Mouse (Mus musculus): ENCODE data around the gene Aff3. TPM values are rescaled to one million over a fixed set of nuclear protein-coding genes. Genes with fewer than 3 reads are reported as not detected.

Aff3 gene
- total and polyA plus RNA-seq, 2 experiments from 2014 or later, result 1.1 to 1.9 TPM

DNA sequence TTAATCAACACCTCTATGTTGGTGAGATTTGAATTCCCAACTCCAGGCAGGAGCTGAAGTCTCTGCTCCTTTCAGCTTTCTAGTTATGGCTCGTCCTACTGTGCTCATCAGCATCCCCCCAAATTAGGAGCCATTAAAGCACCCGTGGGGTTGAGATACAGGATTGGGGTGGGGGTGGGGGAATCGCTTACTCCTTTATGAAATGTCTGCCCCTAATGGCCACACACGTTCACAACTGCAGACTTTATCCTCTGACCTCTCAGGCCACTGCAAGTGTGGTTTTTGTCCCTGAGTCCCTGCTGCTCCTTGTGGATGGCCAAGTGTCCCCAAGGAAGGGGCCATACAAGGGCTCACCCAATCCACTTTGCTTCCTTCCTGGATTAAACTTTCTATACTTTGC is 348.8 kb downstream of the Aff3 start:
- Histone ChIP-seq H3K27me3 (ENCODE audit: control insufficient read depth, insufficient read depth, low read length) (no peaks in the 10 kb centered on the region), H3K9me3 (replicated peaks; ENCODE audit: control insufficient read depth, low read length) (no peaks in the 10 kb centered on the region), H3K4me1 (ENCODE audit: control insufficient read depth, insufficient read depth) (peaks cover 8% of the 10 kb centered on the region; the same call in 1 of the 2 replicates), H3K27ac (ENCODE audit: low read depth) (no peak overlapping the region), H3K4me2 (ENCODE audit: low read depth, low read length) (no peak overlapping the region), H3K36me3 (replicated peaks; ENCODE audit: control insufficient read depth, insufficient read depth, low read length) (no peaks in the 10 kb centered on the region), H3K4me3 (ENCODE audit: low read depth, low read length) (no peak overlapping the region), H3K9ac (replicated peaks; ENCODE audit: low read depth, low read length) (no peak overlapping the region)
- ATAC-seq (ENCODE audit: insufficient read depth, low read depth) (no peak), DNase-seq (ENCODE audit: low spot score) (no peak)
- WGBS, result 77% methylated on average over 4 of the region's 4 CpGs
- TF ChIP-seq CTCF (IDR thresholded peaks at IDR 0.05; ENCODE audit: low read depth), result no peak
- no peak for TF ChIP-seq EP300 (IDR thresholded peaks at IDR 0.05; ENCODE audit: low read depth)

DNA sequence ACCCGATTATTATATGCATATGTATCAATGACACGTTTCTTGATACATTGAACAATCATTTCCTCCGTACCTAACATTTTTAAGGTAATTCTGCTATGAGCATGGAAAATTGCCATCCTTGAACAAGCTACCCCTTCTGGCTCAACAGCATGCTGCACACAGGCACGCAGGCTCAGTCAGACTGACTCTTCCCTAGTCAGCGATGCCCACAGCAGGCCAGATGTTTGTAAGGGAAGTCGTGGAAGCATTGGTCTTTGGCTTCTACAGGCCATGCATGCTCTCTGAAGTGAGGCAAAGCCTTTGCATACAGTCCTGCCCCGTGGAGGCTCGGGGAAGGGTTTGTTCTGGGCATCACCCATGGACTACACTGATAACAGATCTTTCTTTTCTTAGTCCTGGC is 354.3 kb downstream of the Aff3 start:
- no peaks in the 10 kb centered on the region for H3K36me3 ChIP-seq (replicated peaks; ENCODE audit: control insufficient read depth, insufficient read depth, low read length)
- TF ChIP-seq EP300 (IDR thresholded peaks at IDR 0.05; ENCODE audit: low read depth), result no peak
- TF ChIP-seq CTCF (IDR thresholded peaks at IDR 0.05; ENCODE audit: low read depth), result no peak
- H3K4me3 ChIP-seq (ENCODE audit: low read depth, low read length), result no peak overlapping the region
- peaks cover 7% of the 10 kb centered on the region; the same call in 1 of the 2 replicates for H3K4me1 ChIP-seq (ENCODE audit: control insufficient read depth, insufficient read depth)
- H3K9ac ChIP-seq (replicated peaks; ENCODE audit: low read depth, low read length), result no peak overlapping the region
- H3K4me2 ChIP-seq (ENCODE audit: low read depth, low read length), result no peak overlapping the region
- ATAC-seq (ENCODE audit: insufficient read depth, low read depth) (no peak), DNase-seq (ENCODE audit: low spot score) (no peak)
- H3K9me3 ChIP-seq (replicated peaks; ENCODE audit: control insufficient read depth, low read length), result no peaks in the 10 kb centered on the region
- 85% methylated on average over 8 of the region's 8 CpGs for WGBS
- no peaks in the 10 kb centered on the region for H3K27me3 ChIP-seq (ENCODE audit: control insufficient read depth, insufficient read depth, low read length)
- no peak overlapping the region for H3K27ac ChIP-seq (ENCODE audit: low read depth)

DNA sequence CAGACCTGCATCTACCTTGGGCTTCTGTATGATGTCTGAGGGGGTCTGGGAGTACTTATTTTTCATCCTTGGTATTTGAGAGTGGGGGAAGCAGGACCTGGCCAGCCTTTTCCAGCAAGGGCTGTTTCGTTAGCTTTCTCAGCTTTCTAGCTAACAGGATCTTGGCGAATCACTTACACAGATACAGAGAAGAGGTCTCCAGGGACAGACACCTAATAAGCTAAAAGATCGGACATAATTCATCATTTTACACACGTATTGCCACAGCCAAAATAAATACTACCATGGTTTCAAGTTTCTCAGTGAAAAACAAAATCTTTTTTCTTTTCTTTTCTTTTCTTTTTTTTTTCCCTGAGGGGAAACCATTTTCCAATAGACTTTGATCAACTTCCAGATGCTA is 354.7 kb downstream of the Aff3 start:
- Histone ChIP-seq H3K4me1 (ENCODE audit: control insufficient read depth, insufficient read depth) (peaks cover 7% of the 10 kb centered on the region; the same call in 1 of the 2 replicates), H3K36me3 (replicated peaks; ENCODE audit: control insufficient read depth, insufficient read depth, low read length) (no peaks in the 10 kb centered on the region), H3K4me3 (ENCODE audit: low read depth, low read length) (no peak overlapping the region), H3K27me3 (ENCODE audit: control insufficient read depth, insufficient read depth, low read length) (no peaks in the 10 kb centered on the region), H3K9me3 (replicated peaks; ENCODE audit: control insufficient read depth, low read length) (no peaks in the 10 kb centered on the region), H3K4me2 (ENCODE audit: low read depth, low read length) (no peak overlapping the region), H3K27ac (ENCODE audit: low read depth) (no peak overlapping the region), H3K9ac (replicated peaks; ENCODE audit: low read depth, low read length) (no peak overlapping the region)
- no peak for ATAC-seq (ENCODE audit: insufficient read depth, low read depth)
- no peak for TF ChIP-seq CTCF (IDR thresholded peaks at IDR 0.05; ENCODE audit: low read depth)
- no peak for TF ChIP-seq EP300 (IDR thresholded peaks at IDR 0.05; ENCODE audit: low read depth)
- no peak for DNase-seq (ENCODE audit: low spot score)
- WGBS, result 88% methylated on average over 4 of the region's 4 CpGs

DNA sequence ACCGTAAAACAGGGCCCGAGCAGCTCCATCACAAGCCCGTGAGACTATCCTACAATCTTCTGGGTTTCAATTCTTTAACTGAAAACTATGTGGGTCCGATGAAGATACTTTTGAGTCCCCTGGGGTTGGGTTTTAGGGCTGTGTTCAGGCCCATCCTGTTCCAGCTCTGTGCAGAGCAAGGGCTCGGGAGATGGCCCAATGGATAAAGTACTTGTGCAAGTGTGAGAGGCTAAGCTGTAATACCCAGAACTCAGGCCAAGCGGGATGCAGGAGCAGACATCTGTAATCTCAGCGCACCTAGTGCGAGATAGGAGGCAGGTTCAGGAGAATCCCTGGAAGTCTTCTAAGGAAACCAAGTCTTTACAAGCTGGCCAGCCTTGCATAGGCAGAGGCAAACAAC is 355.4 kb downstream of the Aff3 start:
- WGBS, result 91% methylated on average over 8 of the region's 8 CpGs
- Histone ChIP-seq H3K4me1 (ENCODE audit: control insufficient read depth, insufficient read depth) (peaks cover 7% of the 10 kb centered on the region; the same call in 1 of the 2 replicates), H3K4me2 (ENCODE audit: low read depth, low read length) (no peak overlapping the region), H3K36me3 (replicated peaks; ENCODE audit: control insufficient read depth, insufficient read depth, low read length) (no peaks in the 10 kb centered on the region), H3K27me3 (ENCODE audit: control insufficient read depth, insufficient read depth, low read length) (no peaks in the 10 kb centered on the region), H3K4me3 (ENCODE audit: low read depth, low read length) (no peak overlapping the region), H3K27ac (ENCODE audit: low read depth) (no peak overlapping the region), H3K9ac (replicated peaks; ENCODE audit: low read depth, low read length) (no peak overlapping the region), H3K9me3 (replicated peaks; ENCODE audit: control insufficient read depth, low read length) (no peaks in the 10 kb centered on the region)
- TF ChIP-seq CTCF (IDR thresholded peaks at IDR 0.05; ENCODE audit: low read depth), result no peak
- no peak for TF ChIP-seq EP300 (IDR thresholded peaks at IDR 0.05; ENCODE audit: low read depth)
- DNase-seq (ENCODE audit: low spot score), result no peak
- no peak for ATAC-seq (ENCODE audit: insufficient read depth, low read depth)

DNA sequence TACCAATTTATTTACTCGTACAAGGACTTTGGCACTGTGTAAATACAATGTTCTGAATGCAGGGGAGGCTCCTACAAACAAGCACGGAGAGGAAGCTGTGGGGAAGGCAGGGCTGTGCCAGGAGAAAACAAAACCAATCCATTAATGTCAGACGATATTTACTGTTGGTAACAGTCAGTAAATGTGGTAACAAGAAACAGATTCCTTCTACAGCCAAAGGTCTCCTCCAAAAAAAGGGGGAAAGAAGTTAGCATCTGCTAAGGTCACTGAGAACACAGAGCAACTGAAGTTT is 356.1 kb downstream of the Aff3 start:
- TF ChIP-seq EP300 (IDR thresholded peaks at IDR 0.05; ENCODE audit: low read depth) (no peak), CTCF (IDR thresholded peaks at IDR 0.05; ENCODE audit: low read depth) (no peak)
- no peak overlapping the region for H3K9ac ChIP-seq (replicated peaks; ENCODE audit: low read depth, low read length)
- no peak overlapping the region for H3K4me3 ChIP-seq (ENCODE audit: low read depth, low read length)
- H3K36me3 ChIP-seq (replicated peaks; ENCODE audit: control insufficient read depth, insufficient read depth, low read length), result no peaks in the 10 kb centered on the region
- no peak overlapping the region for H3K27ac ChIP-seq (ENCODE audit: low read depth)
- no peaks in the 10 kb centered on the region for H3K27me3 ChIP-seq (ENCODE audit: control insufficient read depth, insufficient read depth, low read length)
- no peaks in the 10 kb centered on the region for H3K9me3 ChIP-seq (replicated peaks; ENCODE audit: control insufficient read depth, low read length)
- H3K4me2 ChIP-seq (ENCODE audit: low read depth, low read length), result no peak overlapping the region
- 48% methylated on average over 3 of the region's 3 CpGs for WGBS
- no peak for DNase-seq (ENCODE audit: low spot score)
- H3K4me1 ChIP-seq (ENCODE audit: control insufficient read depth, insufficient read depth), result peaks cover 7% of the 10 kb centered on the region; the same call in 1 of the 2 replicates
- no peak for ATAC-seq (ENCODE audit: insufficient read depth, low read depth)

Data from heart, postnatal 0 days (tissue).